Mouse (Mus musculus) urinary bladder, postnatal 25 days (tissue): ENCODE data around the gene Ptpru.
"Not testable (repeated sequence)": the region's sequence is repeated elsewhere in the genome, so short reads cannot be mapped to it uniquely, and the experiment has no call there.

Experiments used
- DNase-seq: peaks from one replicate; pipeline ENCODE4 v3.0.0; 2022; ENCODE audit warnings: low spot score

Ptpru gene

DNA sequence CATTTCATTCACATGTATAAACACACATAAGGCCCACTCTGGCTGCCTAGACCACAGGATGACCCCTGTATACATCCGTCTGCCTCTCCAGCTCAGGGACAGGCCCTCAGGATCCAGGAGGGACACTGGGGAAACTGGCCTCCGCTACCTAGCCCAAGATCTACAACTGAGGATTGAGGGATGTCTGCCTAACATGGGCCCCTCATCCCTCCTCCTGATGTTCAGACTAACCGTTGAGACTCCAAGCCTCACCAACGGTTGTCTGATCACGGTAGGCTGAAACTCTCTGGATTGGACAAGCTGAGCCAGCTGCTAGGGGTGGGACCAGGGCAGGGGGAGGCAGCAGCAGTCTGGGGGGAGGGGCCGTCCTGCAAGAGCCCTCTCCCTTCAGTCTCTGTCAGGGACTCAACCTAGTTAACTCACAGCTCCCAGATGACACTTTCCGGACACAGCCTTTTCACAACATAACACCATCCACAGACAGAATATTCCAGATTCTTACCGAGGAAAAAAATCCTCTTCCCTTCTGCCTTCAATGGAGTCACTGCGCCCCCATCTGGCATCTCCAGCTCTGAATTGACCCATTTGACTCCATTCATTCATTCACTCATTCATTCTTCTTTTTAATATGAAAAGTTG lies 4.0 kb downstream of the Ptpru start:
- no peak for DNase-seq

DNA sequence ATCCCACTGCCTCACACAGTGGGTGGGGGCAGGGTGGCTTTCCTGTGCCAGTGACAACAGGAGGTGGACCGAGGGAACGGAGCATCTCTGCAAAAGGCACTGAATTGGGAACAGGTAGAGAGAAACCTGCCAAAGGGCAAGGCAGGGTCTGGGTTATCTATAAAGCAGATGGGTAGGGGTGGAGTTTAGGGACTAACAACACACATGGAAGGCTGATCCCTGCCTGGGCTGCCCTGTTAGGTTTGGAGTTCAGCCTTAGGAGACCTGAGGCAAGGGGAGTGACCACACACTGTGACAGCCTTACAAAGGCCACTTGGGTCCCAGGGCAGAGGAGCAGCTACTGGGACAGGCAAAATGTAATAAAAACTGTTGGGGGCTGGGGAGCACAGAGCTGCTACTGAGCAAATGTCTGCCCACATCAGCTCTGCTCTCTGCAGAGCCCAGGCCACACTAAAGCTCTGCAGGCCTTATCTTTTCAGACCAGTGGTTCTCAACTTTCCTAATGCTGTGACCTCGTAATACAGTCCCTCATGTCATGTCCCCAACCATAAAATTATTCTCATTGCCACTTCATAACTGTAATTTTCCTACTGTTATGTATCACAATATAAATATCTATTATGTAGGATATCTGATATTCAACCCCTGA lies 5.2 kb downstream of the Ptpru start:
- no peak for DNase-seq

DNA sequence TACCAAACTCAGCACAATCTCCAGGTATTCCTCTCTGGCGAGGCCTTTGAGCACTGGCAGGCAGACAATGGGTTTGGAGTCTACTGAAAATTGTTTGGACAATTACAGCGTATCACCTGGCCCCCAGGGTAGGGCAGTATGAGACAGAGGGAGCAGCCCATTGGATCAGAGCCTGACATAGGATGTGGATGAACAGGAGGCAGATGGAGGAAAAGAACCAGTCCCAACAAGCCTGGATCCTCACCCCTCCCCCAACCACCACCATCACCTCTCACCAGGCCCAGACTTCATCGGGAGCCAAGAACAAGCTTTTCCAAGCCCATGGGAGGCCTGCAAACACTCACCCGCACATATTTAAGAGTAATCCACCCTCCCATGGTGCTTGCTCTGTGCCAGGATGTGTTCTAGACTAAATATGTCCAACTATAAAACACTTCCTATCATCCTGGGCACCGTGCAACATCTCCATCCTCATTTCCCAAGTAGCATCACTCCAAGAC lies 6.5 kb downstream of the Ptpru start:
- no peak for DNase-seq

DNA sequence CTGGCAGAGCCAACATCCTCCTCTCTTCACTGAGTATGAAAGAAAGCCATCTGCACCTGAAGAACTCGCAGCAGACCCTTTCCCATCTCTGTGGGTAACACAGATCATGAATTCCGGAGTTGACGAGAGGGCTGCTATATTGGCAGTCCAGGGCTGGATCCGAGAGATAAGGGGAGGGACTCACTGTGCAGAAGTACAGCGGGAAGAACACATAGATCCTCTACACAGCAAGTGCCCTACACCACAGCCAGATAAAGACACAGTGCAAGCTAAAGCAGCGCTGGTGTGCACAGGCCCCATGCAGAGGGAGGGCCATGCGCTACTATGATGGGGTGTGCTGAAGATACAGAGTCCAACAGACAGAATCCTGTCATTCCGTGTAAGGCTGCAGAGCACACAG lies 9.0 kb downstream of the Ptpru start:
- no peak for DNase-seq

DNA sequence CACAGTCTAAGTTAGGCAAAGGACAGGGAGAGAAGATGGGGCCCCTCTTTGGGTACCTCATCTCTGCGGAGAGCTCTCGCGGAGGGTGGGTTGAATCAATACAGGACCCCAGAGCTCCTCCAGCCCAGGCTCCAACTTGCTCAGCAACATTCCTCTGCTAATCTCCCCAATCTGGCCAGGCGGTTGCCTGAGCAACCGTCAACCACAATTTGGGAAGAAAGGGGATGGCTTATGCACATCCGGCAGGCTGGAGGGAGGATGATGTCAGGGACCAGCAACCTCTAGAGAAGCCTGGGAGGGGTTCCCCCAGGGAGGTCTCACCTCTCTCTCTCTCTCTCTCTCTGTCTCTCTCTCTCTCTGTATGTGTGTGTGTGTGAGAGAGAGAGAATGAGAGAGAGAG lies 11.2 kb downstream of the Ptpru start:
- peak; percentile 28 for DNase-seq

DNA sequence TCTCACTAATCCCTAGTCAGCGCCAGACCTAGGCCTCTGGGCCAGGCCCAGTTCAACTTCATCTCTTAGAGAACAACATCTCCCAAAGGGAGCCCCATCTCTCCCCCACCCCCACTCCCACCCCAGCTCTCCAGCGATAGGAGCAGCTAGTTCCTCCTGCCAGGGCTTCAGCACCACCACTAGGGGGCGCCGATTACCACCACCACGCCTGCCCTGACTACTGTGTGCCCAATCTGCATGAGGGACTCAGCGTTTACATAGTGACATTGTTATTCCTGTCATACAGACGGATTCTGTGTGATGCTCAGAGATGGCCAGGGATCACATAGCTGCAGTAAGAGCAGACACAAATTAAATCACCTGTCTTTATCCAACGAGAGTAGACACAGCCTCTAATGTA lies 12.3 kb downstream of the Ptpru start:
- DNase-seq: peak; percentile 47

DNA sequence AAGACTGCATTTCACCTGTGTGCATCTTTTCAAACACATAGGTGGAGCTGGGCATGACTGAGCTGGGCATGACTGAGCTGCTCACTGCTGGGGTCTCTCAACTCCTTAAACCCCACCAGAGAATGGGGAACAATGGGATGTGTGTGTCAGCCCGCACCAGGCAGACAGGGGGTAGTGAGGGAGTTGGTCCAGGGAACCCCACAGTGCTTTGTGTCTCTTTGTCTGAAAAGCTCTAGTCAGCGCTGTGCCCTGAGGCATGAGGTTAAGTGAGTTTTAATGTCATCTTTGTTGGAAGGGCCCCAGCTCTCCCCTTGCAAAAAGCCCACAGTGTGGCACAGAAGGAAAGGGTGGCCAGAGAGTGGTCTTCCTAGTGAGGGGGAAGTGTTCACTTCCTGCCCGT lies 13.1 kb downstream of the Ptpru start:
- no peak for DNase-seq

DNA sequence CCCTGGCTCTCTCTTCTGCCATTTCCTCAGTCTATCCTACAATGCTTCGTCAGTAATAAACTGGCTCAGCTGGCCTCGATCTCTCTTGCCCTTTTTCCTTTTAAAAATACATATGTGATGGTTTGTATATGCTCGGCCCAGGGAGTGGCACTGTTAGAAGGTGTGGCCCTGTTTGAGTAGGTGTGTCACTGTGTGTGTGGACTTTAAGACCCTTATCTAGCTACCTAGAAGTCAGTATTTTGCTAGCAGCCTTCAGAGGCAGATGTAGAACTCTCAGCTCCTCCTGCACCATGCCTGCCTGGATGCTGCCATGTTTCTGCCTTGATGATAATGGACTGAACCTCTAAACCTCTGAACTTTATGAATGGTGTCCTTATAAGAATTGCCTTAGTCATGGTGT lies 15.5 kb downstream of the Ptpru start:
- DNase-seq: no peak

DNA sequence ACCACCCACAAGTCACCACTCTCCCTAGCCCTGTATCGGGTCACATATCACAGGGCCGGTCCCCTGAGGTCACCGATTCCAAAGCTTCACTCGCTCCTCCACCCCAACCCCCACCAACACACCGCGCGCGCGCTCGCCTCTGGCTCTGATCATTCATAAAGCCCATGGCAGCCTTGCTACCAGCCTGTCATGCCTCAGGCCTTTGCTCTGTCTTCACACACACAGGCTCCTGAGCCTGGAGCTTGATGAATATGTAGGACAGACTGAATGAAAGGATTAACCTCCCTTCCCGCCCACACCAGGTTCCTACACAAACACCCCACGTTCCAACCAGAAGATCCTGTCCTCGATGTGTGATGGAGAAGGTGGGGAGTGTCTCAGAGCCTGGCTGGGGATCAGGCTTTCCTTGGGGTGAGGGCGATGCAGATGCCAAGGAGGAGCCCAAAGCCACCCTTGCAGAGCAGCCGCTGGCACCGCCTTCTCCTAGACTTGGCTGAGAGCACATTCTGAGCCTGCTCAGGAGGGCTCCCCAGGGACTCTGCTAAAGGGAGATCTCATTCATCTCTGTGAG lies 16.8 kb downstream of the Ptpru start:
- no peak for DNase-seq

DNA sequence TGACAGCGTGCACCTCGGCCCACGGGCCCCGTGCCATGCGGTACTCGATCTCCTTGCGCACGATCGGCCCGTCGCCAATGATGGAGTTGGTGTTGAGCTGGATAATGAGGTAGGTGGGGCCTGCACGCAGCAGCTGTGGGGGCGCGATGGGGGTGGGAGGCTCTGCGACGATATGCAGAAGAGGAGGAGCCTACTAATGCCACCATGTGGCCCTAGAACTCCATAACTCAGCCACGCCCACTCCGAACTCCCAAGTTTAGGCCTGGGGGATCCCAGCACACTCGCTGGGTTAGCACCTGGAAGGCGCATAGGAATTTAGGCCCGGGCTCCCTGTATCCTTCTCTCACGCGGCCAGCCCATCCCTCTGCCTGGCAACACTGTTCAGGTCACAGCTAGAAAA lies 19.2 kb downstream of the Ptpru start:
- no peak for DNase-seq

DNA sequence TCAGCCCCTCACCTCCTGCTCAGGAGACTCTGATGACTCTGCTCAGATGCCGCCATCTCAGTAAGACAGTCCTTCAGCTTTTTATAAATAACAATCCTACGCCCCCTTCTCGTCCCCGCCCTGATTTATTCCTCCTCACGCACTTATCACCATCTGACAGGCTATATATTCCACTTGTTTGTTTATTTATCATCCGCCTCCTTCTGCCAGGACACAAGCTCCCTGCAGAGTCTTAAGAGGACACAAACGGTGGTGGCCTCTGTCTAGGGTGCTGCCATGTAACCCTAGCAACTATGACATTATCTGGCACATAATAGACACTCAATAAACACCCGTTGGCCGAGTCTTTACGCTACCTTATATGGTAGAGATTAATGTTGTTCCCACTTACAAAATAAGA lies 22.3 kb downstream of the Ptpru start:
- DNase-seq: no peak

DNA sequence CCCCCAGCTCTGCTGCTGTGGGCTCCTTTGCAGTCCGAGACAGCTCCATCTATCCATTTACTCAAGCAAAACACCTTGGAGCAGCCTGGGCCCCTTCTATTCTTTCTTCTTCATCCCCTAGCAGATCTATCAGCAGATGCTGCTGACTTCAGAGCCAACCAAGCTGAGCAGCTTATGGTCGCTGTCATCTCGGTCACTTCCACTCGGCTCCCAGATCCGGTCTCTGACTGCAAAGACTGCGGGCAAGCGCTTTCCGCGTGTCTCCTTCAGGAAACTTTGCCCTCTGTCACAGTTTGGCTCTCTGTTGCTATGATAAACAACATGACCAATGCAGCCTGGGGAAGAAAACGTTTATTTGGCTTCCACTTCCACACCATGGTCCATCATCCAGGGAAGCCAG lies 23.2 kb downstream of the Ptpru start:
- no peak for DNase-seq

DNA sequence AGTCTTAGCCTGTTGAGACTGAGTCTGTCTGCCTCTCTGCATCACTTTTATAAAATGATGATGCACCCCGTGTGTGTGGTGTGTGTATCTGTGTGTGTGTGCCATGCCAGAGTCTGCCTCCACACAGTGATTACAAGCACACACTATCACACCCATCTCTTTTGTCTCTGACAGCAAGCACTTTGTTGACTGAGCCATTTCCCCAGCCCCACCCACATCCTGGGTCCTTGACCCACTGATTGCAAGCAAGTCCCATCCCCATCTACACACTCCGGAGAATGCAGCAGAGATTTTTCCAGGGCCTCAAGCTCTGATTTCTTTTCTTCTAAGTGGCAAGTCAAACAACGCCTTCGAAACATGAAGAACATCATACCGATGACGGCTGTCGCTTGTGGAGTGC lies 24.3 kb downstream of the Ptpru start:
- no peak for DNase-seq

DNA sequence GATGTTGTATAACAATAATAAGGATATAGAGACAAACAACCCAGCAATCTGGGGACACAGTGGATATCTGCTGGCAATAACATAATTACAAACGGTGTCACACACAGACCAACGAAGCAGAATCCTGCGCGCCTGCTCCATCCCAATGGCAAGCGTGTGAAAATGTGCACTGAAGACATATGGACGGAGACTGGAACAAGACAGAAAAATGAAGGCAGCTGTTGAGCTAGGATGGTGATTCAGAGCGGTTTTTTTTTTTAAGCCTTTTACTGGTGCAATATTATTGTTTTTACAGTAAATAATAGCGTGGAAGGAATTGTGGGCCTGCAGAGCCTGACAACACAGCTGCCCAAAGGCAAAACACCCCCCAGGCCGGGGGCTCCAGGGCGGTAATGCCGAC lies 25.6 kb downstream of the Ptpru start:
- no peak for DNase-seq

DNA sequence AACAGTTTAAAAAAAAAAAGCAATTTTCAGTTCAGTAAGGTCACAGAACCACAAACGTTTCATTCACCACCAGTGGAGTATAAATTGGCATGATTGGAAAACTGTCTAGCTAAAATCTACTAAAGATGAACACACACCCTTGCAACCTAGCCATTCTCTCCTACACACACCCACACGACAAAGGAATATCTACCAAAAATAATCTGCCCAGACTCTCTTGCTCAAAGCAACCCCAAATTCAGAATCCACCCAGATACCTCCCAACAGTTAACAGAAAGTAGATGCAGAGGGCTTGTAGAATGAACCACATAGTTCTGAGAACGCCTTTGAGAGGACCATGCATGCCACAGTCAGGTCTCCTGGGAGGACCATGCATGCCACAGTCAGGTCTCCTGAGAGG lies 32.8 kb downstream of the Ptpru start:
- DNase-seq: no peak

DNA sequence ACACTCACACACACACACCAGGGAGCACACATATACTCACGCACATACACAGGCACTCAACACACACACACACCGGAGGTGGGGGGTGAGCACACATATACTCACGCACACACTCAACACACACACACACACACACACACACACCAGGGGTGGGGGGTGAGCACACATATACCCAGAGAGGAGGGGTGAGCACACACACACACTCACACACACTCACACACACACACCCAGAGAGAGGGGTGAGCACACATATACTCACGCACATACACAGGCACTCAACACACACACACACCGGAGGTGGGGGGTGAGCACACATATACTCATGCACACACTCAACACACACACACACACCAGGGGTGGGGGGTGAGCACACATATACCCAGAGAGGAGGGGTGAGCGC lies 33.4 kb downstream of the Ptpru start:
- not testable (repeated sequence) for DNase-seq

DNA sequence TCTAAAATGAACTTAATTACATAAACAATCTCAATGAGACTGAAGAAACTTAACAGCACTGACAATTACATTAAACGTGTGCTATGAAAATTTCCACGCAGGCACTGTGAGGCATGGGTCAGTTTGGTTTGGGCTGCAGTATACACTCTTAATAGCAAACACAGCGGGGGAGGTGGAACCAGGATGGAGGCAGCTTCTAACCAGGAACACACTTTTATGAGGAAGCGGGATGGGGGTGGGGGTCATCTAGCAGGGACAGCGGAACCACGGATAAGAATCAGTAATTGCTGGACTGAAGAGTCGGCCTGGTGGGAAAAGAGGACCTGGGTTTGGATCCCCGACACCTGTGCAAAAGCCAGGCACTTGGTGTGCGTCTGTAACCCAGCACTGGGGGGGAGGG lies 34.2 kb downstream of the Ptpru start:
- no peak for DNase-seq

DNA sequence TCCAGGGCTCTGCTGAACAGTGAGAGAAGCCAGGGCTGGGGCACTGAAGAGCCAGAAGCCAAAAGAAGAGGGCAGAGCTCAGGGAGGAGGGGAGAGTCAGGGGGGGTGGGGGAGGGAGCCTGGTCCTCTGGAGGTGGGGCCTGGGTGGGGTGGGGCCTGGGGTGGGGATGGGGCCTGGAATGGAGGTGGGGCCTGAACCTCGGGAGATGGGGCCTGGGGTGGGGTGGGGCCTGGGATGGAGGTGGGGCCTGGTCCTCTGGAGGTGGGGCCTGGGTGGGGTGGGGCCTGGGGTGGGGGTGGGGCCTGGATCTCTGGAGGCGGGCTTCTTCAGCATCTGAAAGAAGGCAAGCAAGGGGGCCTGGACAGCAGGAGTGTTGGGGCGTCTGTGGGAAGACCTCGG lies 39.1 kb downstream of the Ptpru start:
- DNase-seq: no peak

DNA sequence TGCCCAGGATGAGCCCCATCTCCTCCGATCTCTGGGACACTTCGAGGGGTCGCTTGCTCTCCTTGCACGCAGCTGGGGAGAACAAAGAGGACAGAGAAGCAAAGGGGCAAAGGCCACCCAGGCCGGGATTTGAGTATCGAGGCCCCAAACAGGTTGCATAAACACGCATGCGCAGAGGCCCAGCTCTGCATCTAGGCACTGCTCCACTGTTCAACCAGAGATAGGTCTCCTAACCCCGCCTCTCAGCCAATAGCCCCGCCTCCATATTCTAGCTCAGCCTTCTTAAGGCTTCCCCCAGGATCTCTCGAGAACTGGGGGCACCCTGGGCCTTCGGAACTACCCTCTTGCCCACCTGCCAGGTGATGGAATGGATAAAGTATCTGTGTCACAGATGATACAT lies 40.2 kb downstream of the Ptpru start:
- DNase-seq: no peak

DNA sequence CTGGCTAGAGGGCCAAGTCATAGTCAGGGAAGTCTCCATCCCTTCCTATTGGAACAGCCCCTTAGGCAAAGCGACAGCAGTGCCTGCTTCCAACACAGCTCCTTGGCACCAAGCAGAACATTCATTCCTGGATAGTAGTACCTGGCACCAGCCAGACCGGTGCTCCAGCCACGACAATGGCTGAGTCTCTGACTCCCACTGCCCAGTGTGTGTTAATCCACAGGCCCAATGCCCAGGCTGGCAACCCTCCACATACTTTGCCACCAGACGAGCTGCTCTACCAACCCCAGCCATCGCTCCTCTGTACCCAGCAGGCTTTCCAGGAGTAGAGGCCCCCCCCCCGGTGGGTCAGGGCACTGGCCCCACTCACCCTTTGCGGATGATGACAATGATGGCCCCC lies 40.6 kb downstream of the Ptpru start:
- DNase-seq: no peak

DNA sequence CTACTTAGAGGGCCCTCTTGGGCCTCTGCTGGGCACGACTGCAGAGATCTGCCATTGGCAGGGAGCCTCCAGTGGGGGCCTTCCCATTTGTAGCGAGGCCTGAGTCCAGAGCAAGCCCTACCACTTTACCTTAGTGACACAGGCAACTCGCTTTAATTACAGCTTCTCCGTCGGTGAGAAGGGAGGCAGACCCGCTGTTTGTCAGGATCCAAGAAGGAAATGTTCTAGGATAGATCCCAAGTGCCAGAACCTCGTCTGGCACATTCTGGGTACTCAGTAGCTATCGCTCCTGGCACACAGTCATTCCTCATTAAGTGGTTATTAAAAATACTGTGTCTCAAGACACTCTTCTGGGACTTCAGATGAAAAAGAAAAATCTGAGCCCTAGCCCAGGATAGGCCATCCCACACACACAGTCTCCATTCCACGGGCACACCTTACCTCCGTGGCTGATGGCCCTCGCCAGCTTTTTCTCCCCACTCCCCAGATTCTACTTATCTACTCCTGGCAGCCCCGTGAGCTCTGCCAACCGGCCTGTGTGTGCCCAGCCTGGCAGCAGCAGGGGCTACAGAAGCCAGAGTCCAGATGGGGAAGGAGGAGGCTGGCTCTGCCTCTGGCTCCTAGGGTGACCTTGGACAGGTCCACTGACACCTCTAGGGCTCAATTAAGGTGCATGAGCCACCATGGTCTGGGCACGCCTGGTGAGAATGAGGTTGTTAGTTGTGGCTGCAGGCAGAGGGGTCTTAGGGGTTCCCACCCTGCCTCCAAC lies 41.6 kb downstream of the Ptpru start:
- no peak for DNase-seq

DNA sequence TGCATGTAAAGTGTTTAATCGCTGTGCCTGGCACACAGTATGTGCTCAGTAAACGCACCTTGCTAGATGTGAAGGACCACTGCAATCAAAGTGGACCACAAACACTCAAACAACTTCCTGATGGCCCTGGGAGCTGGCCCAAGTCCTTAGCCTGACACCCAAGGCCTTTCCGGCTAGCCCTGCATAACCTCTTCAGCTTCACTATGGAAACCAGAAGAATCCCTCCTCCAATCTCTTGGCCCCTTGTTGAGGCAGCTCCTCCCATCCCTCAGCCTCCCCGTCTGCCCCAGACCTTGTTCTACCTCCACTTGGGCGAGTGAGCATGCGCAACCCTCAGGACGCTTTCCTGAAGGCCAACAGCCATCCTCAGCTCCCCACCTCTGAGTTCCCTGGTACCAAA lies 51.3 kb downstream of the Ptpru start:
- DNase-seq: no peak

DNA sequence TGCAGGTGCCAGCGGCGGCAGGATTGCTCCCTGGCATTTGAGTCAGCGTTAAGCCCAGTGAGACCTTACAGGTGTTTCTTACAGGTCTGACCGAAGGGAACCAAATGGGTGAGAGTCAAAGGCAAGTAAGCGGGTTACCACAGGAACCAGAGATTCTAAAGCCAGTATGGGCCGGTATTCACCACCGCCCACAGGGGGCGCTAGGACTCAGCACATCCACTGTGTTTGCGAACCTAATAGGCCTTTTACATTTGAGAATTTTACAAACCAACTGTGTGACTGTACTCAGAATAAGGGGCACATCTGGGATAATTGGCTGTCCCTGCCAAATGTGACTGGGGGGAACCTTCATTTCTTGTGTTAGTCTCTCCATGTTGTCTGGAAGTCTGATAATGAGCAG lies 54.1 kb downstream of the Ptpru start:
- peak; percentile 56 for DNase-seq
